Mouse (Mus musculus) urinary bladder, postnatal 4 days (tissue): ENCODE results near the gene Pepd.

Experiments used
- DNase-seq, 2 experiments: peaks; one replicate each; pipeline ENCODE4 v3.0.0; 2021 to 2022; ENCODE audit warnings: low spot score in 2 of 2

Pepd gene

GRCm38 (mm10) chr7:34983702-34984475 lies 71.7 kb downstream of the Pepd start:
- DNase-seq, result no peak

GRCm38 (mm10) chr7:34984526-34985133 lies 72.5 kb downstream of the Pepd start:
- DNase-seq, result no peak

- no peak for DNase-seq
Observed at GRCm38 (mm10) chr7:34985216-34985615, 73.0 kb downstream of the Pepd start.

GRCm38 (mm10) chr7:34985646-34986045 lies 73.5 kb downstream of the Pepd start:
- DNase-seq, result no peak

GRCm38 (mm10) chr7:34986575-34987150 lies 74.5 kb downstream of the Pepd start:
- no peak for DNase-seq

- DNase-seq, result no peak
Observed at GRCm38 (mm10) chr7:34987258-34987657, 75.1 kb downstream of the Pepd start.

GRCm38 (mm10) chr7:34988488-34988887 lies 76.3 kb downstream of the Pepd start:
- DNase-seq, result no peak

GRCm38 (mm10) chr7:34991731-34992246 lies 79.6 kb downstream of the Pepd start:
- no peak for DNase-seq

- DNase-seq, result no peak
Observed at GRCm38 (mm10) chr7:34992766-34993165, 80.6 kb downstream of the Pepd start.

GRCm38 (mm10) chr7:34995872-34996662 lies 83.9 kb downstream of the Pepd start:
- DNase-seq, result no peak

- peak in 1 of 2 experiments; percentile 68 for DNase-seq
Observed at GRCm38 (mm10) chr7:35000839-35001238, 88.7 kb downstream of the Pepd start.

- DNase-seq, result no peak
Observed at GRCm38 (mm10) chr7:35003171-35003737, 91.1 kb downstream of the Pepd start.

- DNase-seq, result no peak
Observed at GRCm38 (mm10) chr7:35006661-35007060, 94.5 kb downstream of the Pepd start.

- no peak for DNase-seq
Observed at GRCm38 (mm10) chr7:35013228-35013627, 101.0 kb downstream of the Pepd start.

- no peak for DNase-seq
Observed at GRCm38 (mm10) chr7:35015252-35015651, 103.1 kb downstream of the Pepd start.

- DNase-seq, result peak in 1 of 2 experiments; percentile 71
Observed at GRCm38 (mm10) chr7:35021365-35021764, 109.2 kb downstream of the Pepd start.

GRCm38 (mm10) chr7:35023251-35023650 lies 111.1 kb downstream of the Pepd start:
- no peak for DNase-seq

GRCm38 (mm10) chr7:35024426-35024825 lies 112.2 kb downstream of the Pepd start:
- no peak for DNase-seq

- DNase-seq, result peak; percentile 51 to 71
Observed at GRCm38 (mm10) chr7:35025409-35026275, 113.5 kb downstream of the Pepd start.

GRCm38 (mm10) chr7:35026276-35026630 lies 114.1 kb downstream of the Pepd start:
- no peak for DNase-seq

GRCm38 (mm10) chr7:35026838-35027291 lies 114.7 kb downstream of the Pepd start:
- no peak for DNase-seq
